Mouse (Mus musculus): Measurements from ENCODE around the gene Gm49405.
"Not testable (repeated sequence)": the region's sequence is repeated elsewhere in the genome, so short reads cannot be mapped to it uniquely, and the experiment has no call there.

The Gm49405 gene

DNA sequence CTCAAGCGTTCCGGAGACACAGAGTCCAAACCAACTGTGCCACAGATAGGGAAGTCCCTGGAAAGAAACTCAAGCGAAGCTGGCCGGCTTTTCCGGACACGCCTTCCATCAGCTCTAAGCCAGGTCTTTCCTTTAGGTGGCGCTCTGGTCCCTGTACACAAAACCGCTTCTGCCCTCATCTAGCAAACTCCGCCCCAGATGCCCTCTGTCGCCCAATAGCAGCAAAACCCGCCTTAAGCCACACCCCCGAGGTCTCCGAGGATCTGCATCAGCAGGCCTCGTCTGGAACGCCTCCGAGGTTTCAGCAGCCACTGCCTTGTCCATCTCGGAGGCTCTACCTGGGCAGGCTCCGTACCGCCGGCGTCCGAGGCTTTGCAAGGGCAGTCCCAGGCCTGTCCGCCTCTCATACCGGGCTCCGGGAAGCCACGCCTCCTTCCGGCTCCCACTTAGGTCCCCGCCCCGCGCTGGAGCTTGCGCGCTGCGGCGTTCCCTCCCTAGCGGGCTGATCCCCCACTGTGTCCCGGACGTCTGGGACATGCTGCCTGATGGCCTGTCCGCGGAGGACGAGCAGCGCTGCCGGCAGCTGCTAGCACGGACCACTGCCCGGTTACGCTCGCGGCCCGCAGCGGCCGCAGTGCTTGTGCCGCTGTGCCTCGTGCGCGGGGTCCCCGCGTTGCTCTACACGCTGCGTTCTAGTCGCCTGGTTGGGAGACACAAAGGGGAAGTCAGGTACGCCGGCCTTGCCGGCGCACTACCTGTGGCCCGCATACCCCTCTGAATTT lies at the start of gene Gm49405, which contains the start of gene Nudt8:
TSS of gene Gm49405 (plus strand) at position 508 of the 782 bp plus-strand sequence.
TSS of gene Nudt8 (plus strand) at position 462 of the 782 bp plus-strand sequence.
- peak; percentile 95 for DNase-seq (ENCODE audit: low spot score in 2 of 2)

DNA sequence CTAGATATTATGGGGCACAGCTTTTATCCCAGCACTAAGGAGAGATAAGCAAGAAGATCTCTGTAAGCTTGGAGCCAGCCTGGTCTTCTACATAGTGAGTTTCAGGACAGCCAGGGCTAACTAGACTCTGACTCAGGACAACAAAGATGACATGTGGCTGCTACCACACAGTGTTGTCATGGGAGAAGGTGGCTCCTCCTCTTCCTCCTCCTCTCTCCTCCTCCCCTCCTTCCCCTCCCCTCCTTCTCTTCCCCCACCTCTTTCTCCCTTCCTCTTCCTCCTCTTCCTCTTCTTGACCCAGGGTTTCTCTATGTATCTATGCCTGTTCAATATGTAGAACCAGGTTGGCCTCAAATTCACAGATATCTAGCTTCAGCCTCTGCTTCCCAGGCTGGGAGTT lies 49.0 kb upstream of the Gm49405 start:
- DNase-seq (ENCODE audit: low spot score in 2 of 2), result no peak

DNA sequence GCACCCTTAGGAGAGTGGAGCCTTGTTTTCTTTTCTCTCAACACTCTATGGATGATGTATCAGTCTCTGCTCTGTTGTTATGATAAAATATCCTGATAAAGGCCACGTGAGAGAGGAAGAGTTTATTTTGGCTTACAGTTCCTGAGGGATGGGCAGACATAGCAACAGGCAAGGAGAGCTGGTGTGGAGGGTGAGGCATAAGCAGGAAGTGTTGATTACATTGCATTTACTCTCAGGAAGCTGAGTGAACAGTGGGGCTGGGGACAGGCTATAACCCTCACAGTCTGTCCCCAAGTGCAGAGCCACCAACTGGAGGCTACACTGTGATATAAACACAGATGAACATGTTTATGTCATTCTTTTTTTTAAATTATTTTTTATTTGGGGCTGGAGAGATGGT lies 48.3 kb upstream of the Gm49405 start:
- DNase-seq (ENCODE audit: low spot score in 2 of 2), result no peak

DNA sequence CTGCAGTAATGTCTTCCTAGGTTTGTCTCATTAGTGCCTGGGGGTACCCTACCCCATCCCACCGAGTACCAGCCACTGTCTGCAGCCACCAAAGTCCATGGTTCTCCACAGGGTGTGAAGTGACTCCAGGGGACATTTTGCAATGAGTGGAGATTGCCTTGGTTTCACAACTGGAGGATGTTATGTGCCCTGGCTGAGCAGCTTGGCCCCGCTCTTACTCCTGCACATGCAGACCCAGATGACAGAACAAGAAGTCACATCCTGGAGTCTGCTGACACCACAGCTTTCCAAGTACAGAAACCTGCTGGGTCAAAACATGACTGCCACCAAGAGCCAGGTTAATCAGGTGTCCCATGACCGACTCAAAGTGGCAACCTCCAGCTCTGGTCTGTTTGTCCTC lies 45.4 kb upstream of the Gm49405 start:
- DNase-seq (ENCODE audit: low spot score in 2 of 2), result no peak

DNA sequence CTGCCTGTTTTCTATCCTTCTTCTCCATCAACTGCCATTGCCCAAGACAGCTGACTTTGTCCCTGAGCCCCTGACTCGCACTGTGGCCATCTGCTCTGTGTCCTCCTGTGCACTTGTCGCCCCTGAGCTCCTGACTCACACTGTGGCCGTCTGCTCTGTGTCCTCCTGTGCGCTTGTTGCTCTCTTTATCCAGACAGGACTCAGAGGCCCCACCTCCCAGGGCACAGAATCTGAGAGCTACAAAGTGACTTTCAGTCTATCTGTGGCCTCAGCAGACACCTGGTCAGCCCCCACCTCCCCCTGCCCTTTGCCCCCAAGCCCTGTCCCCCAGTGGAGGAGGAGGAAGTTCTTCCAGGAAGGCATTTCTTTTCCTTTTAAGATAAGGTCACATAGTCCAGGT lies 44.6 kb upstream of the Gm49405 start:
- DNase-seq (ENCODE audit: low spot score in 2 of 2), result no peak

DNA sequence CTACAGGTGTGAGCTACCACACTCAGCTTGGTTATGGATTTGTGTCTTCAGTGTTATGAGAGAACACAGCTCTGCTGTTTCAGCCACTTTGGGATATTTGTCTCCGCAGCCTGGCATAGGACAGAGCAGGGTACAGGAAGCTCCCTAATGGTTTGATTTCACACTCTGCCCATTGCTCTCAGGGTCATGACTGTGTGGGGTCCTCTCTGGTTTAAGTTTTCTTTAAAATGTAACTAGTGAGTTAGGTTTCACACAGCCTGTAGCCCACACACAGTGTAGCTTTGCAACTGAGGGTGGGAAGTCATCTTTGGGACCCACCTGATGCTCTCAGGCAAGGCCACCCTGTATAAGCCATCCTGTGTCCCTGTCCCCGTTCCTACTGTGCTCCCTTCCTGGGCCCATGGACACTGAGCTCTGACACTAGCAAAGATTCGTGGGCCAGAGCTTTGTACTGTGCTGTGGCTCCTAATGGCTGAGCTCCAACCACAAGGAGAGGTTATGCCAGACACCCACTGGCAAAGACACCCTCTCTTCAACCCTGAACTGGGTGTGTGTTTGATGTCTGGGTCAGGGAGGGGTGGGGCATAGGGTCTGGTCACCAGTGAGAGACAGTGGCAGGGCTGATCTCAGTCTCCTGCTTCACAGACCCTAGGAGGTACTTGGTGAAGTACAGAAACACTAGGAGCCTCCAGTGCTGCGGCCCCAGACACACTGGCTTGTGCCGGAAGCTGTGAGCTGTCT lies 43.0 kb upstream of the Gm49405 start:
- DNase-seq (ENCODE audit: low spot score in 2 of 2), result not testable (repeated sequence)

DNA sequence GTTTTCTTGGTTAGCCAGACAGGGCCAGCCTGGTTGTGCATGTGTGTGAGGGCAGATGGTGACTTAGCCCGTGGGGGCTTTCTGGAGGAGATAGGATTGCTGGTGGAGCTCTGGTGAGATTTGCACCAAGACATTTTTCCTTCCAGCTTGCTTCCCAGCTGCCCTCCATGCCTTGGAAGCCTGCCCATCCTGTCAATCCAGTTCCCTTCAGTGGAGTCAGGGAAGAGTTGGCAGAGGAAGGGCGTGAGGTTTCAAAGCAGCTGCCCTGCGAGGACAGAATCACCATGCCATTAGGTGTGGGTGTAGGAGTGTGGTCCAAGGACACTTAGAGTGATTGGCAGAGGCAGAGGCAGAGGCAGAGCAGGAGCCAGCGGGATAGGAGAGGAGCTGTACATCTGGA lies 42.0 kb upstream of the Gm49405 start, which contains the start of gene Aldh3b3:
TSS of gene Aldh3b3 (plus strand) at position 176 of the 400 bp plus-strand sequence.
- no peak for DNase-seq (ENCODE audit: low spot score in 2 of 2)

DNA sequence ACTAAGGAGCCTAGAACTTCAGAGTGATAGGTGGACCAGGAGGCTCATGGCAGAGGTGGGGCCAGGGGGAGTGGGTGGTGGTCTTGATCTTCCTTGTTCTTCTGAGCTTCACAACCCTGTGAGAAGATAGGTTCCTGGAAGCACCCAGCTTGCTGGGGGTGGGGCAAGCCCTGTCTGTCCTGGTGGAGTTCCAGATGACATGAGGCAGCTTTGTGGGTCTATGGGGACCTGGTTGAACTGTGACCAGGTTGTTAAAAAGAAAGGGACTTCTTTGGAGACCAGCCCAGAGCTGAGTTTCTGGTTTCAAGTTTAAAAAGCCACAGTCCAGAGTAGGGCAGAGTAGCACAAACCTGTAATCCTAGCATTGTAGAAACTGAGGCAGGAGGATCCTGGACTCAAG lies 41.4 kb upstream of the Gm49405 start:
- DNase-seq (ENCODE audit: low spot score in 2 of 2), result no peak

DNA sequence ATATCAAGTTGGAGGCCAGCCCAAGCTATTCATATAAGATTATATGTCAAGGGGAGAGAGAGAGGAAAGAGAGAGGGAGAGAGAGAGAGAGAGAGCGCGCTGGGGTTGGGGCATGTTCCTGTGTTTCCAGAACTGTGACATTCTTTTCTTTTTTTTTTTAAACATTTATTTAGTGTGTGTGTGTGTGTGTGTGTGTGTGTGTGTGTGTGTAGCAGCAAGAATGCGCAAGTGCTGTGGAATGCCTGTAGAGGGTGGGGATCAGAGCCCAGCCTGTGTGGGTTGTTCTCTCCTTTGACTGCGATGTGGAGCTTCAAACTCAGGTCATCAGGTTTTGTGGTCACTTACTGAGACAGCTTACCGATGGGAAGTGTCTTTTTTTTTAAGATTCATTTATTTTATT lies 40.2 kb upstream of the Gm49405 start:
- no peak for DNase-seq (ENCODE audit: low spot score in 2 of 2)

DNA sequence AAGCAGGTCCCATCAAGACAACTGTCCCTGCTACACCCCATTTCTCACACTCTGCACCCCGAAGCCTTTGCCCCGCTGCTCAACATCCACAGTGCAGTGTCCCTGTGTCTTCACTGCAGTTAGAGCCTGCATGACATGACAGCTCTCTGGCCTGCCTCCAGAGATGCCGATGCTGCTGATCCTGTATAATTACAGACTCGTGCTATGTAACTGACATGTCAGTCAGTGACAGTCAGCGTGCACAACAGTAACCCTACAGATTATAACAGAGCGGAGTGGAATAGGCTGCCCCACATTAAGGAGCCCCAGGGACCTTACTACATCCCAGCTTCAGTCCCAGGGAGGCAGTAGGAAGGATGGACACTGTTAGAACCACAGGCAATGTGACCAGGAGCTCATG lies 38.6 kb upstream of the Gm49405 start:
- not testable (repeated sequence) for DNase-seq (ENCODE audit: low spot score in 2 of 2)

DNA sequence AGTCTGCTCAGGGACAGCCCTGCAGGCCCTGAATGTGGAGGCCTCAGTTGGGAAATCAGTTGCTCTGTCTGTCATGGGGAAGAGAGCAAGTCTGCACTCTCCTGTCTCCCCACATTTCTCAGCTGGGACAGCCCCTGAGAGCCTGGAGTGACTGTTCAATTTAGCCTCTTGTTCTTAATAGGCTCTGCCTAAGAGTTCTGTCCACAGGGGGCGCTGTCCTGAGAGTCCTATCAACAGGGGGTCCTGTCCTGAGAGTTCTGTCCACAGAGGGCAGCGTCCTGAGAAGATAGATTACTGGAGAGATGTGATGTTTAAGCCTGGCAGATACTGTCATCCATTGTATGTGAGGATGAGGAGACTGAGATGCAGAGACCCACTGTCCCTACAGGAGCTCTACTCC lies 38.0 kb upstream of the Gm49405 start:
- no peak for DNase-seq (ENCODE audit: low spot score in 2 of 2)

DNA sequence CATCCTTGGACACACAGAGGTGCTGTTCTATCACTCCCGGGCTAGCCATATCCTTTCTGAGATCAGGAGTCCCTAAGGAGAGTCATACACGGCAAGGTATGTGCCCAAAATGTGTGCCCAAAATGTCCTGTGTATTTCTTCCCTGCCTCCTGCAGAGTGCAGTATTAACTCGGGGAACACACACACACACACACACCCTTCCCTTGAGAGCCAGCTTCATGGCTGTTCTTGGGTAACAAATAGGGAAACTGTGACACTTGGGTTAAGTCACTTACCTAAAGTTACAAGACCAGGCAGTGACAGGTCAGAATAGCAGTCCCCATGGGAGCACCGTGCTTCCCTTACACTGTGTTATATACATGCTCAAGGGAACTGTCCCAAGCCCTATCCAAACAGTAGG lies 36.4 kb upstream of the Gm49405 start:
- no peak for DNase-seq (ENCODE audit: low spot score in 2 of 2)

DNA sequence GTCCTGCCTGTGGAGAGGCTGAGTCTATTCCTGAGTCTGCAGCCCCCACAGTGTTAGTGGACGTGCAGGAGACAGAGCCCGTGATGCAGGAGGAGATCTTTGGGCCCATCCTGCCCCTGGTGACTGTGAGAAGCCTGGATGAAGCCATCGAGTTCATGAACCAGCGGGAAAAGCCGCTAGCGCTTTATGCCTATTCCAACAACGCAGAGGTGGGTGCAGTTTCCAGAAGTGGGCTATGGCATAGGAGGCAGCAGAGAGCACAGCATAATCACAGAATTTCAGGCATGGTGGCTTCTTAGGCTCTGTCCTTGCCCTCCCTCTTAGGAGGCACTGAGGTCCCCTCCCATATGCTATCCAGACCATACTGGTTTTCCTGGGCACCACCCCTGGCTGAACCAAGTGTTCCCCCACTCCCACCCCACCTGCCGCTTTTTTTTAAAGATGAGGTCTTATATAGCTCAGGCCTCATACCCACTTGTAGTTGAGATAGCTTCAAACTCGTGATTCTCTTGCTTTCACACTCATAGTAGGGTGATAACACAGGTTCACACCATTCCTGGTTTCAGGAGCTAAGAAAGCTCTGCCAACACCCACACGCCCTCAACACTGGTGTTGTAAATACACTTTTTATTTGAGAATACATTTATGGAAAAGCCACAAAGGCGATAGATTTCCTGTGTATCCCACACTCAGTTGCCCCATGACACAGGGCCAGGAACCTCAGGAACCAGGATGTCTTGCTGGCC lies 33.9 kb upstream of the Gm49405 start:
- DNase-seq (ENCODE audit: low spot score in 2 of 2), result no peak

DNA sequence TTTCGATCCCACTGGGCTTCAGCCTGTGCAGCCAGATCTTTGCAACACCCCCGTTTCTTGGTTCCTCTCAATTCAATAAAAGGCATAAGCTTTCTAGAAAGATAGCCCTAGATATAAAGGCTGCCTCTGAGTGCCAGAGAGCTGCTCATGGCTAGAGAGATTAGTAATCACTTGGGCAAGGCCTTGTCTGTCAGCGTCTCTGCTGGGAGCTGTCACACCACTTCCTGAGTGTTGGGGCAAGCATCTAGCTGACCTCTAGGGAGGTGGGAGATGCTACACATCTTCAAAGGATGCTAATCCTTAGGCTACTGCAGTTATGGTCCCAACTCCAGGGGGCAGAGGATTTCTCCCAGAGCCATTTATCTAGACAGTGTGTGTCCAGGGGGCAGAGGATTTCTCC lies 33.2 kb upstream of the Gm49405 start:
- no peak for DNase-seq (ENCODE audit: low spot score in 2 of 2)

DNA sequence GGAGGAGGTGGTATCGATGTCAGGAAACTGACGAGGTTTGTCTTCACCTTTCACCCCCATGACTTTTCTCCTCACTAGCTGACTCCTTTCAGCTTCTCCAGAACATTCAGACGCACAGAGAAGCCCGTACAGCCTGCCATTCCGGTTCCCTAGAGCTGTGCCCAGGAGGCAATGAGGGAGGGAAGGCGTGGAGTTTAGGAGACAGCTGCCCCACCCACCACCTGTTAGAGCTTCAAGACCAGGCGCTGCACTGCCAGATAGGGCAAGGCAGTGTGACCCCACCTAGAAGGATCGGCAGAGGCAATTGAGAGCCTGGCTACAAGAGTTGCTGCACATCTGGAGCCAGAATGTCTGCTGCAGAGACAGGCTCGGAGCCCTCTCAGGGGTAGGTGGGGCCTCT lies 28.2 kb upstream of the Gm49405 start, which contains the start of gene Aldh3b2:
TSS of gene Aldh3b2 (plus strand) at position 100 of the 400 bp plus-strand sequence.
- no peak for DNase-seq (ENCODE audit: low spot score in 2 of 2)

DNA sequence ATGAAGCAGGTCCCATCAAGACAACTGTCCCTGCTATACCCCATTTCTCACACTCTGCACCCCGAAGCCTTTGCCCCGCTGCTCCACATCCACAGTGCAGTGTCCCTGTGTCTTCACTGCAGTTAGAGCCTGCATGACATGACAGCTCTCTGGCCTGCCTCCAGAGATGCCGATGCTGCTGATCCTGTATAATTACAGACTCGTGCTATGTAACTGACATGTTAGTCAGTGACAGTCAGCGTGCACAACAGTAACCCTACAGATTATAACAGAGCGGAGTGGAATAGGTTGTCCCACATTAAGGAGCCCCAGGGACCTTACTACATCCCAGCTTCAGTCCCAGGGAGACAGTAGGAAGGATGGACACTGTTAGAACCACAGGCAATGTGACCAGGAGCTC lies 25.8 kb upstream of the Gm49405 start:
- not testable (repeated sequence) for DNase-seq (ENCODE audit: low spot score in 2 of 2)

DNA sequence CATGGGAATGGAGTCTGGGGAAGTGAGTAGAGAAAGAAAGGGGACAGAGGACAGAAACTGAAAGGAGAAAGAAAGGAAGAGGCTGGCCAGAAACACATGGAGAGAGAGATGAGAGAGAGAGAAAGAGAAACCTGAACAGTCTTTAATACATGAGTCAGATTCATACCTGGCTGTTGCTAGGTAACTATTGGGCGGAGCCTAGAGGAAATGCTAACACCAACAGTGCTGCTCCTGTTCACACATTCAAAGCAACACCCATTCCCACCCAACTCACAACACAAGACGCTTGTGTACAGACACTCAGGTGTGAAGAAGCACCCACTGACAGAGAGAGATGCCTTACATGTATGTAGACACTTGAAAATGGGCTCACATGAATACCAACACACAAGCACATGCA lies 24.6 kb upstream of the Gm49405 start:
- no peak for DNase-seq (ENCODE audit: low spot score in 2 of 2)

DNA sequence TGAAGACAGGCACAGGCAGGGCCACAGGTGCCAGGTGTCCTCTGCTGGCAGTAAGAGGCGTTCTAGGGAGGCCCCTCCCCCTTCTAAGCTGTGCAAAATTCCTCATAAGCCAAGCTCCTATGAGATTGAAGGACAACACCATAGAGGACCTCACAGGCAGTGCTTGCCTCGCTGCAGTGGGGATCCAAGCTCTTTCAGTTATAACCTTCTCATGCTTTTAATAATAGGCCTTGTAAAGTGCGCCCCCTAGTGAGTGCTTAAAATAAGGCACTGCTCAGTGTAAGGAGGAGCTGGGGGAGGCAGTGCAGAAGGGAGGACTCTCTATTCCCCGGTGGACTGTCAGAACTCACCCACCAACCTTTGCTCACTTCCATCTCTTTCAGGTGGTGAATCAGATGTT lies 20.1 kb upstream of the Gm49405 start:
- DNase-seq (ENCODE audit: low spot score in 2 of 2), result peak; percentile 79 to 83

DNA sequence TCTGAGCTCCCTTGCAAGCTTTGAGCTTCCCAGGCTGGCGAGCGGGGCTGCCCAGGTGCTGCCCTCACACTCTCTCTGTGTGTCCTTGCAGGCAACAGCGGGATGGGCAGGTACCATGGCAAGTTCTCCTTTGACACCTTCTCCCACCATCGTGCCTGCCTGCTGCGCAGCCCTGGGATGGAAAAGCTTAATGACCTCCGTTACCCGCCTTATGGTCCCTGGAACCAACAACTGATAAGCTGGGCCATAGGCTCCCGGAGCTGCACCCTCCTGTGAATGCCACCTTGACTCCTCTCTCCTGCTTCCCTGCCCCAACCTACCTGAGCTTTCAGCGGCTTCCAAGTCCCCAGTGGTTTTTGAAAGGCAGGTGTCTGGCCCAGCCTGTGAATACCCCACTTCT lies 19.5 kb upstream of the Gm49405 start:
- no peak for DNase-seq (ENCODE audit: low spot score in 2 of 2)

DNA sequence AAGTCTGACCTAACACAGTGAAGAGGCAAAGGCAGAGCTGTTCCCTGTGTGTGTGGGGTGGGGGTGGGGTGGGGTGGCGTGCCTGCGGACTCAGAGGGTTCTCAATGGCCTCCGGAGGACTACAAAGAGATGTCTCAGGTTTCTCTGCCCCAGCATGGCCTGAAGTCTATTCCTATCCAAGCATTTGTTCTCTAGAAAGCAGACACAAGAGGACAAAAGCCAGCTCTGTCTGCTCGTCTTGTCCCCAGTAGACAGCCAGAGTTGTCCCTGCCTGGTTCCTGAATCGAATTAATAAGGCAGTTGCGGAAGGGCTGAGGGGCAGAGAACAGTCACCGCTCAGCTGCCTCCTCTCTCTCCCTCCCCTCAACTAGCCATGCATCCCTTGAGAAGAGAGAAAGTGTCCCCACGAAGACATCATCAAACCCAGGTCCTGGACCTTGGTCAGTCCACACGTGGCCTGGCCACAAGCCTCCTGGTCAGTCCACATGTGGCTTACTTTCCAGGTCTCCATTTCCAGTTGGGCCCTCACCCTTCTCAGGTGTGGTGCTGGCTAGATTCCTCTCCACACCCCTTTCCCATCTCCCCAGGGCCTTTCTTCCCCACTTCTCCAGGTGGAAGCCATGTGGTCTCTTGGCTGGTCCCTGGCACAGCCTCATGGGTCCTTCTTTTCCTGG lies 16.8 kb upstream of the Gm49405 start:
- no peak for DNase-seq (ENCODE audit: low spot score in 2 of 2)

DNA sequence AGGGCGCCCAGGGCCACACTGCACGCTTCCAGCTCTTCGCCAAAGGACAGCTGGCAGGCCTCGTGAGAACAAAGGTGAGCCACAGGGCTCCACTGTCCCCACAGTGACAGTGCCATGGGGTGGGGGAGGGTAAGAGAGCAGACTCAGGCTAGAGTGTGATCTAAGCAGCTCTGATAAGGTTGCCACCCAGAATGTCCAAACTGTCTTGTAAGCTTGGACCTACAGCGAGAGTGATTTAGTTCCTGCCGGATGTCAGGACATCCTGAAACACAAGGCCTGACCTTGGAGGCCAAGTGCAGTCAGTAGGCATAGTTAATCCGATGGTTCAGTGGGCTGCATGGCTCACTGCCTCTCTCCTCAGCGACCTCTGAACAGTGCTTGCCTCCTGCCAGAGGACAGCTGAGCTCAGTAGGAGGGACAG lies 15.2 kb upstream of the Gm49405 start:
- no peak for DNase-seq (ENCODE audit: low spot score in 2 of 2)

DNA sequence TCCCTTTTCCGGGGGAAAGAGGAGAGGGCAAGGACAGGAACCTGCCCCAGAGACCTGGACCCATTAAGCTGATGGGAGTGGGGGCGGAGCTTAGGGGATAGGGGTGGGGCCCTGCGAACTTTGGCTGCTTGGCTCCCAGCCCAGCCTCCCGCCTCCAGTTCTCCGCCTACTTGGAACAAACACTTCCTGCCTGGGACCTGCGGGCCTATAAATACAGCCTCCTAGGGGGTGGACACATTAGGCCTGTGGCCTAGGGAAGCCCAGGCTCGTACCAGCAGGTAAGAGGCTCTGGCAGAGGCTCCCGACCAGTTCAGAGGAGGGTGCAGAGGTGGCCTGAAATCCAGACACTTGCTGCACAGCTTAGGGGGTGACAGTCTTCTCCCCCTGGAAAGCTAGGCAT lies 14.1 kb upstream of the Gm49405 start, which contains the start of gene Acy3:
TSS of gene Acy3 (plus strand) at position 237 of the 400 bp plus-strand sequence.
- DNase-seq (ENCODE audit: low spot score in 2 of 2), result peak in 1 of 2 experiments; percentile 55

All from right cerebral cortex, postnatal 10 days (tissue).